Mouse (Mus musculus): ENCODE data around the gene Gp1bb. TPM values are rescaled to one million over a fixed set of nuclear protein-coding genes. Genes with fewer than 3 reads are reported as not detected.
A peak's percentile ranks its signal among the peaks of the same experiment; 100 is the strongest.

Gp1bb gene
- total RNA-seq (2021), result not detected
- long read RNA-seq, experiment 1, partial matches to known transcripts, result 0 of 2 reads
- long read RNA-seq, experiment 1, other reads (novel, unspliced or antisense), result 0 of 2 reads
- long read RNA-seq, experiment 2, result 0 reads

- no peak for DNase-seq (ENCODE audit: low spot score in 2 of 2)
These were observed at the start of gene Gp1bb for GRCm38 (mm10) chr16:18622019-18622418. Gene Gp1bb (minus strand): TSS chr16:18622403.

DNA sequence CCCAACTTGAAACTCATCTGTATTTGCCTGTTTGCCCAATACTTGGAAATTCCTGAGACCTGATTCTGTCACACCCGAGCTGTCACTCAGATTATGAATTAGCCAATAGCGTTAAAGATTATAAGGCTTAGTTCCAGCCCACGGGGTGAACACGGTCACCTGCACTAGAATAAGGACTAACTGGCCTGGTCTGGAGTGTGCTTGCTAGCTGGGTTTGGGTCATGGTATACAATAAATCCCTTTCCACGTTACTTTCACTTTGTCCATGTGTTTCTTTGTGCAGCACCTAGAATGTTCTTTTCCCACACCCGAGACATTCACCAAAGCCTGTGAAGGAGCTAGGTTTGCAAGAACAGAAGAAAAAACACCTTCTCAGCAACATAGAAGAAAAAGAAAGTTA, 47.7 kb upstream of the Gp1bb start:
- DNase-seq (ENCODE audit: low spot score in 2 of 2), result no peak

GRCm38 (mm10) chr16:18658597-18658996, 36.4 kb upstream of the Gp1bb start:
- DNase-seq (ENCODE audit: low spot score in 2 of 2), result no peak

GRCm38 (mm10) chr16:18655372-18656098, 33.3 kb upstream of the Gp1bb start:
- DNase-seq (ENCODE audit: low spot score in 2 of 2), result no peak

DNA sequence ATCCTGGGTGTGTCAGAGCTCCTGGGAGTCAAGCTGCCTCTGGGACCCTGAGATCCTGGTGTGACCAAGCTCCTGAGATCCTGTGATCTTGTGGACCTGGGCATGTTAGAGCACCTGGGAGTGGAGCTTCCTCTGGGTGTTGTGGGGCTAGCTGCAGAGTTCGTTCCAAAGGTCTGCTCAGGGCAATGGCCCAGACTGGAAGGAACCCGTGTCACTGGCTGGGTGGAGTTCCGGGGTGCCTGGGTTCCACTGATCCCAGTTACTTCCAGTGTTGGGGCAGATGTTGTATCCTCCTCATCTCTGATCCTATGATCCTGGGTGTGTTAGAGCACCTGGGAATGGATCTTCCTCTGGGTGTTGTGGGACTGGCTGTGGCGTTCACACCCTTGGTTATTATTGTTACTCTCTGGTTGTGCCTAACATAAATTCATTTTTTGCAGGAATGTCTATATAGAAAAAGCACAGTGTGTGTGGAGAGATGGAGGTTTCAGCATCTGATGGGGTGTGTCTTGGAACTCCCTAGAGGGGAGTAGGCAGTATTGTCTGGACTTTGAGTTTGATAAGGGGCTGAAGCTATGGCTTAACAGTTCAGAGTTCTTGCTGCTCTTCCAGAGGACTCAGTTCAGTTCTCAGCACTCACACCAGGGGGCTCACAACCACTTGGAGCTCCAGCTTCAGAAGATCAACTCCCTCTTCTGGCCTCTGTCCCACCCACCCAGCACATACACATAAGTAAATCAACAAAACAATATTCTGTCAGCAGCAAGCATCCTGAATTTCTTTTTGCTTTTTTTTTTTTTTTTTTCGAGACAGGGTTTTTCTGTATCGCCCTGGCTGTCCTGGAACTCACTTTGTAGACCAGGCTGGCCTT, 31.3 kb upstream of the Gp1bb start:
- no peak for DNase-seq (ENCODE audit: low spot score in 2 of 2)

- DNase-seq (ENCODE audit: low spot score in 2 of 2), result no peak
These were observed 26.9 kb upstream of the Gp1bb start for GRCm38 (mm10) chr16:18649126-18649525.

DNA sequence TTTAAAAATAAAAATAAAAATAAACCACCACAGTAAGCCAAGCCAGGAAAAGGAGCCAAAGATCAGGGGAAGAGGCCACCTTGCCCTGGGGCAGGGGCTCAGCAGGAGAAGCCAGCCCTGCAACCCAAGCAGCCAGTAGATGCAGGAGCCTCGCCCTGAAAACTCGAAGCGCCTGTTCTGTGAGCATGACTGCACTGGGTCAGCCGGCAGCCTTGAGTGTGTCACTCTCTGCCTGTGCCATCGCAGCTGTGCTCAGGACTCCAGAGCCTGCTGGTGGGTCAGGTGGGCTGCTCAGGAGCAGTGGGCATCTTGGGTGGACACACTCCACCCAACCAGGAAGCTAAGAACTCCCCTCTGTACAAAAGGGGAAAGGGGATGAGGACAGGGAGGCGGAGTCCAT, 23.1 kb upstream of the Gp1bb start:
- DNase-seq (ENCODE audit: low spot score in 2 of 2), result no peak

DNA sequence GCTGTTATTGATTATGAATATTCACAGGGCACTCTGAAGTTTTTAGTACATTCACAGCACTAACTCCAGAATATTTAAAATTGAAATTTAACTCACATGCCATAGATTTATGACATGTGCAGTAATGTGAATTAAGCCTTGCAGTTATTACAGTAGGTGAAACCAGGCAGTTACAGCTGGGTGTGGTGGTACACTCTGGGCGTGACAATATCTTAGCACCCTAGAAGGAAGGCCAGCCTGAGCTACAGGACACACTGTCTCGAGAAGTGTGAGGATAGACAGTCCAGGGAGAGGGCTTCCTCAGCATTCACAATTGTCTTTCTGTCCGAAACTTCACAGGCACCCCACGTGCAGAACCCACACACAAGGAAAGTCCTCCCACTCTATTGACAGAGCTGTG, 22.3 kb upstream of the Gp1bb start:
- DNase-seq (ENCODE audit: low spot score in 2 of 2), result no peak

GRCm38 (mm10) chr16:18643406-18643998, 21.3 kb upstream of the Gp1bb start:
- DNase-seq (ENCODE audit: low spot score in 2 of 2), result no peak

GRCm38 (mm10) chr16:18642897-18643296, 20.7 kb upstream of the Gp1bb start:
- DNase-seq (ENCODE audit: low spot score in 2 of 2), result no peak

DNA sequence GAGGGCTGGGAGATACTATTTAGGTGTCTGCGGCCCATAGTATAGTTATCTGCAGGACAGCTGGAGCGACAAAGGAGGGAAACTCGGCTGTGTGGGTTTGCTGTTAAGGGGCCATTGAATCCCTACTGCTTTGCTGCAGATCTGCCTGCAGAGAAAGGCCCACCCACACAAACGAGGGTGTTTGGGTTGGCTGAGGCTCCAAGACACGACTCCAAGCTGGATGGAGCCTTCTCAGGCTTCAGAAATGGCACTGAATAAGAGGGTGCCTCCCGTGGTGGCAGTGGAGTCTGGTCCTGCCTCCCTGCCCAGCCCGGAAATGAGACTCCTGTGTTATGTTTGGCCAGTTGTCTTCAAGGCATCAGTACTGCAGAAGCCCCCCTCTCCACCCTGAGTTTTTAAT, 20.1 kb upstream of the Gp1bb start:
- no peak for DNase-seq (ENCODE audit: low spot score in 2 of 2)

DNA sequence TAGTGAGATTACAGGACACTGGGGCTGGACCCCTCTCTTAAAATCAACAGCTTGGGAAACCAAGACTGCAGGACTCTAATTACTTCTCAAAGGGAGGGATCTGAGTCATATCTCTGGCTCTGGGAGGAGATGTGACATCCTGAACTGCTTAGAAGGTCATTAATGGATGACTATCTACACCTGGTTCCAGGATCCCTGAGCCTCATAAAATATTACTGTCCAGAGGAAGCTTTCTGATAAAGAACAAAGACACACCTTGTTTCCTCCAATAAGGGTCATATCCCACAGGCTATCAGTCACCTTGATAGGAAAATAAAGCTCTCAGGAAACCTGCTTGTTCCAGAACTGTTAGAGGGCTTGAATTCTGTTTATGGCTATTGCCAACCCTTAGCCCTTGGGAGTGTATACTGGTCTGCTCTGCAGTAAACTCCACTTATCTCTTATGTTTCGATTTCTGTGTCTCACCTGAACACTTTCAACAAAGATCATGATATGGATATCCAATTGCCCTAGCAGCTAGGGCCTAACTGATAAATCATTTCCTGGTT, 17.3 kb upstream of the Gp1bb start:
- DNase-seq (ENCODE audit: low spot score in 2 of 2), result no peak

GRCm38 (mm10) chr16:18638396-18638795, 16.2 kb upstream of the Gp1bb start:
- no peak for DNase-seq (ENCODE audit: low spot score in 2 of 2)

- no peak for DNase-seq (ENCODE audit: low spot score in 2 of 2)
These were observed 14.6 kb upstream of the Gp1bb start for GRCm38 (mm10) chr16:18636804-18637203.

DNA sequence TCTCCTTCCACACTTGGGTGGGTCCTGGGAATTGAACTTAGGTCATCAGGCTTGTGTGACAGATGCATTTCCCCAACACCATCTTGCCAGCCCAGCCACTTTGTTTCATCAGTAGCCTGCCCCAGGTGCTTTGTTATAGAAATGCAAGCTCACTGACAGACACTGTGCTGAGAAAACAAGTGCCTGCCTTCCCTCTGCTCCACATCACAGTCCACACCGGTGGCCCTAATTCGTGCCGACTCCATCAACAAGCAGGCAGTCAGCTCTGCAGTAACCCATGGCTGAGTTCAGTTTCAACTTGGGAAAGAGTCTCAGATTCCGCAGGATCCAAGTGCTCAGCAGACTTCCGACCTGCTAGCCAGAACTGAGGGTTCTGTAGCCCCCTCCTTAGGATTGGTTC, 14.2 kb upstream of the Gp1bb start:
- DNase-seq (ENCODE audit: low spot score in 2 of 2), result no peak

DNA sequence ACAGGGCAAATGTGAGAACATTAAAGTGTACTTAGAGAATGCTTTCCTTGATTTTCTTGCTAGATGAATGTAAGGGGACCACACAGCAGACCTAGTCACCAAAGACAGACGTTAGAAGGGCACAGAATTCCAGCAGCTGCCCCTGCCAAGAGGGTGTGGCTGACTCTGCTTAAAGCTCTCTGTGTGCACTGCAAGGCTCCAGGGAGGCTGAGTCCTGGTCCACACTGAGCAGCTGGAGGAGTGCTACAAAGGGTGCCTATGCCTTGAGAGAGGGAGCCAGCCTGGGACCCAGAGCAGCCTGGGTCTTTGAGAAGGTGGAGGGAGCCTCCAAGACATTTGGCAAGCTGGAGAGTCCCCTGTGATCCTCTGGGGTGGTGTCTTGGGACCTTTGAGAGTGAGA, 11.1 kb upstream of the Gp1bb start:
- no peak for DNase-seq (ENCODE audit: low spot score in 2 of 2)

DNA sequence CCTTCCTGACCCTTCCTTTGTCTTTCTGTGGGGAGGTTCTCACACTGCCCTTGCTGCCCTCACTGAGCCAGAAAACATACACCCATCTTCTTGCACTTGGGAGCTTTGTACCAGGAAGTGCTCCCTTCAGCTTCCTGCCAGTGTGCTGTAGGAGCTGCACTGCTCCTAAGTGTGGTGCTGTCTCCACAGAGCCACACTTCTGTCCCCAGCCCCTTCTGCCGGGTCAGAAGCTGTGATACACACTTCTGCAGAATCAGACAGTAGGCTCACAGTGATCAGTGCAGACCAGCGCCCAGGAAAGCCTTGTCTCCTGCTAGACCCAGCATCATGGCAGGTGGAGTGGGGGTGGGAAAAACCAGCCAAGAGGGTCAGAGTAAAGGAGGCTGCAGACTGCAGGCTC, 10.6 kb upstream of the Gp1bb start:
- DNase-seq (ENCODE audit: low spot score in 2 of 2), result no peak

GRCm38 (mm10) chr16:18632059-18632458, 9.9 kb upstream of the Gp1bb start:
- no peak for DNase-seq (ENCODE audit: low spot score in 2 of 2)

GRCm38 (mm10) chr16:18631141-18631540, 8.9 kb upstream of the Gp1bb start:
- DNase-seq (ENCODE audit: low spot score in 2 of 2), result no peak

GRCm38 (mm10) chr16:18630291-18630690, 8.1 kb upstream of the Gp1bb start:
- no peak for DNase-seq (ENCODE audit: low spot score in 2 of 2)

GRCm38 (mm10) chr16:18629390-18630231, 7.4 kb upstream of the Gp1bb start, which contains the start of gene Sept5:
Gene Sept5 (minus strand): TSS chr16:18629954.
- DNase-seq (ENCODE audit: low spot score in 2 of 2), result peak; percentile 73 to 83
